Mouse (Mus musculus) ES-E14 (cell line): ENCODE measurements around the gene Ppp1ca.

Experiments
- CHD2 ChIP-seq: IDR thresholded peaks from 2 replicates; pipeline ENCODE4 v1.6.1; 2014; ENCODE audit warnings: mild to moderate bottlenecking, low read depth, low read length, inconsistent platforms
- HCFC1 ChIP-seq: IDR thresholded peaks from 2 replicates; pipeline ENCODE4 v1.6.1; 2012; ENCODE audit warnings: low read length, inconsistent platforms, borderline replicate concordance; ENCODE audit not compliant: insufficient read depth
- MAFK ChIP-seq: IDR thresholded peaks from 2 replicates; pipeline ENCODE4 v1.6.1; 2014; ENCODE audit warnings: mild to moderate bottlenecking, low read depth, low read length, inconsistent platforms; ENCODE audit not compliant: insufficient read depth
- ZC3H11A ChIP-seq: IDR thresholded peaks from 2 replicates; pipeline ENCODE4 v1.6.1; 2012; ENCODE audit warnings: low read depth, mild to moderate bottlenecking, inconsistent platforms, low read length, borderline replicate concordance
- ZNF384 ChIP-seq: IDR thresholded peaks from 2 replicates; pipeline ENCODE4 v1.6.1; 2012; ENCODE audit warnings: low read depth, low read length, inconsistent platforms

GRCm38 (mm10) chr19:4196048-4196447 lies 4.2 kb downstream of the Ppp1ca start:
- TF ChIP-seq ZC3H11A (no peak), ZNF384 (no peak), CHD2 (no peak), MAFK (no peak), HCFC1 (no peak)
